Mouse (Mus musculus) intestine, embryonic 16.5 days (tissue): Measurements from ENCODE around the gene Tmem242. TPM values are rescaled to one million over a fixed set of nuclear protein-coding genes. Genes with fewer than 3 reads are reported as not detected.
A peak's percentile ranks its signal among the peaks of the same experiment; 100 is the strongest.
"Not testable (repeated sequence)": the region's sequence is repeated elsewhere in the genome, so short reads cannot be mapped to it uniquely, and the experiment has no call there.

Experiments
- ATAC-seq: fragments of 200-750 bp; cut with Nextera tagmentation; 2 replicates; pipeline ENCODE4 v1.8.0; 2017; ENCODE audit warnings: moderate TSS enrichment, moderate library complexity
- H3K27ac ChIP-seq: fragments of 300-500 bp; sonication (generic); 2 replicates; pipeline ENCODE4 v1.5.1; 2014; ENCODE audit warnings: mild to moderate bottlenecking, low read length
- H3K27me3 ChIP-seq: fragments of 300-500 bp; sonication (generic); replicated peaks from 2 replicates; pipeline ENCODE4 v1.6.1; 2014; ENCODE audit warnings: low read length, control low read depth, mixed read lengths; ENCODE audit not compliant: control insufficient read depth, insufficient read depth
- H3K36me3 ChIP-seq: fragments of 300-500 bp; sonication (generic); 2 replicates; pipeline ENCODE4 v1.6.1; 2014; ENCODE audit warnings: low read length, control low read depth; ENCODE audit not compliant: control insufficient read depth, insufficient read depth
- H3K4me1 ChIP-seq: fragments of 300-500 bp; sonication (generic); 2 replicates; pipeline ENCODE4 v1.6.1; 2014; ENCODE audit warnings: low read length, control low read depth, mixed read lengths; ENCODE audit not compliant: control insufficient read depth, insufficient read depth
- H3K4me2 ChIP-seq: fragments of 300-500 bp; sonication (generic); 2 replicates; pipeline ENCODE4 v1.6.1; 2014; ENCODE audit warnings: low read depth, low read length, control low read depth
- H3K4me3 ChIP-seq: fragments of 300-500 bp; sonication (generic); 2 replicates; pipeline ENCODE4 v1.5.1; 2014; ENCODE audit warnings: mild to moderate bottlenecking, low read length
- H3K9ac ChIP-seq: fragments of 300-500 bp; sonication (generic); 2 replicates; pipeline ENCODE4 v1.6.1; 2014; ENCODE audit warnings: low read depth, low read length
- H3K9me3 ChIP-seq: fragments of 300-500 bp; sonication (generic); 2 replicates; pipeline ENCODE4 v1.6.1; 2016; ENCODE audit warnings: low read length, control low read depth; ENCODE audit not compliant: control insufficient read depth
- WGBS: fragments of 180-500 bp; shearing (Covaris S2); extraction: QIAGEN DNeasy Blood & Tissue Kit; methylation state at CpG from one replicate; pipeline ENCODE4 v1.1.7; 2014; 5-methylcytosine and 5-hydroxymethylcytosine counted together
- polyA plus RNA-seq: library from polyadenylated mRNA; unstranded; fragments of >200 nt; fragmentation: Nextera tagmentation; extraction: Ambion mirVana; gene quantifications from 2 replicates; pipeline ENCODE4 v1.2.1, GENCODE M21; 2015

The Tmem242 gene
- polyA plus RNA-seq, 1 experiment from 2014 or later, result 132 TPM

- Histone ChIP-seq H3K9ac (no peak overlapping the region), H3K27ac (no peak overlapping the region), H3K4me2 (no peak overlapping the region), H3K4me3 (no peak overlapping the region), H3K27me3 (no peaks in the 10 kb centered on the region), H3K4me1 (no peaks in the 10 kb centered on the region), H3K9me3 (no peaks in the 10 kb centered on the region), H3K36me3 (no peaks in the 10 kb centered on the region)
- no peak for ATAC-seq
- WGBS, result 74% methylated on average over 4 of the region's 4 CpGs
These were observed 13.6 kb upstream of the Tmem242 start for GRCm38 (mm10) chr17:5453657-5454056.

- ATAC-seq, result no peak
- H3K9me3 ChIP-seq, result no peaks in the 10 kb centered on the region
- no peak overlapping the region for H3K9ac ChIP-seq
- H3K27me3 ChIP-seq, result no peaks in the 10 kb centered on the region
- H3K36me3 ChIP-seq, result no peaks in the 10 kb centered on the region
- H3K4me1 ChIP-seq, result peaks cover 4% of the 10 kb centered on the region; the same call in 1 of the 2 replicates
- H3K4me3 ChIP-seq, result no peak overlapping the region
- 38% methylated on average over 5 of the region's 5 CpGs for WGBS
- H3K27ac ChIP-seq, result no peak overlapping the region
- no peak overlapping the region for H3K4me2 ChIP-seq
These were observed 3.7 kb upstream of the Tmem242 start for GRCm38 (mm10) chr17:5443751-5444150.

- no peak overlapping the region for H3K9ac ChIP-seq
- H3K9me3 ChIP-seq, result no peaks in the 10 kb centered on the region
- H3K36me3 ChIP-seq, result no peaks in the 10 kb centered on the region
- no peak overlapping the region for H3K27ac ChIP-seq
- H3K4me2 ChIP-seq, result no peak overlapping the region
- no peak for ATAC-seq
- H3K4me3 ChIP-seq, result no peak overlapping the region
- H3K4me1 ChIP-seq, result peaks cover 6% of the 10 kb centered on the region; the same call in 1 of the 2 replicates
- no peaks in the 10 kb centered on the region for H3K27me3 ChIP-seq
- WGBS, result 52% methylated on average over 3 of the region's 3 CpGs
These were observed 3.2 kb upstream of the Tmem242 start for GRCm38 (mm10) chr17:5443260-5443659.

- not testable (repeated sequence) for H3K9me3 ChIP-seq, H3K27ac ChIP-seq, H3K27me3 ChIP-seq, H3K36me3 ChIP-seq, H3K4me1 ChIP-seq, H3K9ac ChIP-seq, H3K4me2 ChIP-seq, H3K4me3 ChIP-seq, ATAC-seq
- 77% methylated on average over 5 of the region's 5 CpGs for WGBS
These were observed 2.3 kb upstream of the Tmem242 start for GRCm38 (mm10) chr17:5442403-5442802.

GRCm38 (mm10) chr17:5439831-5440158, 264 bp downstream of the Tmem242 start:
- H3K4me2 ChIP-seq, result peak overlapping the region; percentile 77
- 0 out of 2 replicates have a peak overlapping the region, but pooled peaks have one; percentile 24 for H3K27ac ChIP-seq
- H3K27me3 ChIP-seq, result no peaks in the 10 kb centered on the region
- peaks cover 6% of the 10 kb centered on the region; the same call in 1 of the 2 replicates for H3K4me1 ChIP-seq
- H3K9me3 ChIP-seq, result no peaks in the 10 kb centered on the region
- peak; percentile 26 for ATAC-seq
- under 1% methylated on average over 8 of the region's 8 CpGs for WGBS
- H3K36me3 ChIP-seq, result no peaks in the 10 kb centered on the region; the same call in 1 of the 2 replicates
- H3K9ac ChIP-seq, result peak overlapping the region; percentile 90
- H3K4me3 ChIP-seq, result peak overlapping the region; percentile 73

- WGBS, result 81% methylated on average over 9 of the region's 9 CpGs
These were observed 10.3 kb downstream of the Tmem242 start for GRCm38 (mm10) chr17:5429772-5430133.

GRCm38 (mm10) chr17:5429090-5429771, 10.8 kb downstream of the Tmem242 start:
- no peak overlapping the region for H3K4me3 ChIP-seq
- no peaks in the 10 kb centered on the region for H3K9me3 ChIP-seq
- H3K4me1 ChIP-seq, result no peaks in the 10 kb centered on the region
- no peaks in the 10 kb centered on the region for H3K27me3 ChIP-seq
- no peak overlapping the region for H3K4me2 ChIP-seq
- 56% methylated on average over 10 of the region's 10 CpGs for WGBS
- peak; percentile 81 for ATAC-seq
- no peaks in the 10 kb centered on the region for H3K36me3 ChIP-seq
- no peak overlapping the region for H3K27ac ChIP-seq
- no peak overlapping the region for H3K9ac ChIP-seq

More at GRCm38 (mm10) chr17:5429772-5430133, 10.3 kb downstream of the Tmem242 start:
- H3K4me2 ChIP-seq, result no peak overlapping the region
- H3K9me3 ChIP-seq, result no peaks in the 10 kb centered on the region
- no peak overlapping the region for H3K4me3 ChIP-seq
- peak; percentile 56 for ATAC-seq
- no peaks in the 10 kb centered on the region for H3K36me3 ChIP-seq
- H3K27ac ChIP-seq, result no peak overlapping the region
- no peaks in the 10 kb centered on the region for H3K27me3 ChIP-seq
- H3K9ac ChIP-seq, result no peak overlapping the region
- H3K4me1 ChIP-seq, result no peaks in the 10 kb centered on the region

GRCm38 (mm10) chr17:5425204-5425603, 14.9 kb downstream of the Tmem242 start:
- Histone ChIP-seq H3K36me3 (no peaks in the 10 kb centered on the region), H3K9me3 (no peaks in the 10 kb centered on the region), H3K4me1 (no peaks in the 10 kb centered on the region), H3K9ac (no peak overlapping the region), H3K27me3 (no peaks in the 10 kb centered on the region), H3K4me2 (no peak overlapping the region), H3K4me3 (no peak overlapping the region), H3K27ac (no peak overlapping the region)
- ATAC-seq, result no peak
- WGBS, result 56% methylated on average over 3 of the region's 3 CpGs

GRCm38 (mm10) chr17:5424156-5424555, 15.9 kb downstream of the Tmem242 start:
- Histone ChIP-seq H3K36me3 (no peaks in the 10 kb centered on the region), H3K9ac (no peak overlapping the region), H3K4me2 (no peak overlapping the region), H3K27me3 (no peaks in the 10 kb centered on the region), H3K27ac (no peak overlapping the region), H3K4me3 (no peak overlapping the region), H3K4me1 (no peaks in the 10 kb centered on the region), H3K9me3 (no peaks in the 10 kb centered on the region)
- no peak for ATAC-seq
- 85% methylated on average over 8 of the region's 8 CpGs for WGBS

- Histone ChIP-seq H3K27me3 (no peaks in the 10 kb centered on the region), H3K9me3 (no peaks in the 10 kb centered on the region), H3K4me3 (no peak overlapping the region), H3K27ac (no peak overlapping the region), H3K9ac (no peak overlapping the region), H3K4me2 (no peak overlapping the region), H3K36me3 (no peaks in the 10 kb centered on the region), H3K4me1 (no peaks in the 10 kb centered on the region)
- no peak for ATAC-seq
- WGBS, result 51% methylated on average over 4 of the region's 4 CpGs
These were observed 18.2 kb downstream of the Tmem242 start for GRCm38 (mm10) chr17:5421835-5422234.
